Mouse (Mus musculus): ENCODE measurements at regions not wholly inside any gene's neighbourhood (a gene's known extent, or its start where the extent isn't known, plus 50 kb on each side); places are given as distances from the start of the nearest gene placed in this dataset.

GRCm38 (mm10) chr5:46232780-46233179 lies 375.4 kb upstream of the Lcorl start:
- no peak for TF ChIP-seq E2F4 (IDR thresholded peaks at IDR 0.05; ENCODE audit: insufficient read depth)
- TF ChIP-seq USF1 (IDR thresholded peaks at IDR 0.05; ENCODE audit: low read depth): no peak
- no peaks in the 10 kb centered on the region for H3K36me3 ChIP-seq (ENCODE audit: control insufficient read depth, insufficient read depth)
- H3K27me3 ChIP-seq (ENCODE audit: control insufficient read depth, insufficient read depth, insufficient read length): no peaks in the 10 kb centered on the region
- H3K4me3 ChIP-seq: no peak overlapping the region
- no peak overlapping the region for H3K4me2 ChIP-seq (ENCODE audit: low read depth)
- no peaks in the 10 kb centered on the region for H3K79me2 ChIP-seq (ENCODE audit: control insufficient read depth, insufficient read depth)
- H3ac ChIP-seq (ENCODE audit: control insufficient read depth, insufficient read length): no peak overlapping the region

- H3K36me3 ChIP-seq (ENCODE audit: control insufficient read depth, insufficient read depth): no peaks in the 10 kb centered on the region
- no peaks in the 10 kb centered on the region for H3K79me2 ChIP-seq (ENCODE audit: control insufficient read depth, insufficient read depth)
- no peaks in the 10 kb centered on the region for H3K27me3 ChIP-seq (ENCODE audit: control insufficient read depth, insufficient read depth, insufficient read length)
- H3K4me3 ChIP-seq: no peak overlapping the region
- TF ChIP-seq SRF (IDR thresholded peaks at IDR 0.05; ENCODE audit: control insufficient read depth, insufficient read length, low read depth) (no peak), MYOD1 (IDR thresholded peaks at IDR 0.05; ENCODE audit: control insufficient read depth in 1 of 3, insufficient read length in 2 of 3, low read depth in 2 of 3) (no peak), POLR2AphosphoS2 (IDR thresholded peaks at IDR 0.05; ENCODE audit: insufficient read length, low read depth) (no peak), CEBPB (IDR thresholded peaks at IDR 0.05; ENCODE audit: insufficient read depth, poor library complexity, severe bottlenecking) (no peak), TCF12 (IDR thresholded peaks at IDR 0.05; ENCODE audit: insufficient read depth, poor library complexity, severe bottlenecking) (no peak), MAX (IDR thresholded peaks at IDR 0.05; ENCODE audit: low read depth) (no peak), E2F4 (IDR thresholded peaks at IDR 0.05; ENCODE audit: insufficient read depth) (no peak), TCF3 (IDR thresholded peaks at IDR 0.05; ENCODE audit: insufficient read length, low read depth) (no peak), MYOG (IDR thresholded peaks at IDR 0.05; ENCODE audit: control insufficient read depth in 1 of 3, insufficient read depth in 1 of 3, insufficient read length in 2 of 3, low read depth in 2 of 3) (no peak)
- H3ac ChIP-seq (ENCODE audit: control insufficient read depth, insufficient read length): no peak overlapping the region
- H3K4me2 ChIP-seq (ENCODE audit: low read depth): no peak overlapping the region
Measured at GRCm38 (mm10) chr5:46228667-46229066, 371.3 kb upstream of the Lcorl start.

DNA sequence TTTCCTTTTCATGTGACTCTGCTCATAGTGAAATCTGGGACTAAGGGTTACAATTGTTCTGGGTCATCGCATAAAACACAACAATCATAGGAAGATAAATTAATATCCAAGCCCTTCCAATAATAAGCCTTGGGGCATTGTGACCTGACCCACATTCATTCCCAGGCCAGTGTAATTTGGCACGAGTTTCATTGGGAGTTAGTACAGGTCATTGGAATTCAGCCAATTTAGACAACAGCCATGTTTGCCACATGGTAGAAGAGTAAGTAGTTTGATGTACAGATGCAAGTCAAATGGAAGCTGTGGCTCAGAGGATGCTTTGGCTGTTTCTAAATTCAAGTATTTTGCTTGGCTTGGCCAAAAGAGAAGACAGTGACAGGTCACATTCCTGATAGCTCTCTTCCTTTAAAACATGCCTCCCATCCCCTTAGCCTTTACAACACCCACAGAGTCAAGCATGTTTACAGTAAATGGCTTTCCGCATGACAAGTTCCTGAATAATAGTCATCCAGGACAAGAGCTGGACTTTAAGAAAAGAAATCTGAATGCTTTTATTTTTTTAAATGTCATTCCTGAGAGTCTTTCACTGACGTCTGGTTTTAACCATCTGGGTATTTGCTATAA lies 355.5 kb upstream of the Lcorl start:
- Histone ChIP-seq H3K79me2 (ENCODE audit: control insufficient read depth, insufficient read depth) (no peaks in the 10 kb centered on the region), H3ac (ENCODE audit: control insufficient read depth, insufficient read length) (no peak overlapping the region), H3K4me2 (ENCODE audit: low read depth) (no peak overlapping the region), H3K36me3 (ENCODE audit: control insufficient read depth, insufficient read depth) (no peaks in the 10 kb centered on the region), H3K27me3 (ENCODE audit: control insufficient read depth, insufficient read depth, insufficient read length) (no peaks in the 10 kb centered on the region), H3K4me3 (no peak overlapping the region)
- TF ChIP-seq MAX (IDR thresholded peaks at IDR 0.05; ENCODE audit: low read depth) (no peak), REST (IDR thresholded peaks at IDR 0.05; ENCODE audit: insufficient read depth, insufficient read length) (no peak), TCF12 (IDR thresholded peaks at IDR 0.05; ENCODE audit: insufficient read depth, poor library complexity, severe bottlenecking) (no peak), POLR2A (IDR thresholded peaks at IDR 0.05; ENCODE audit: insufficient read length, low read depth) (no peak), MYOD1 (IDR thresholded peaks at IDR 0.05; ENCODE audit: control insufficient read depth in 1 of 3, insufficient read length in 2 of 3, low read depth in 2 of 3) (no peak), POLR2AphosphoS2 (IDR thresholded peaks at IDR 0.05; ENCODE audit: insufficient read length, low read depth) (no peak), USF1 (IDR thresholded peaks at IDR 0.05; ENCODE audit: low read depth) (no peak), TCF3 (IDR thresholded peaks at IDR 0.05; ENCODE audit: insufficient read length, low read depth) (no peak), SRF (IDR thresholded peaks at IDR 0.05; ENCODE audit: control insufficient read depth, insufficient read length, low read depth) (no peak), E2F4 (IDR thresholded peaks at IDR 0.05; ENCODE audit: insufficient read depth) (no peak)

GRCm38 (mm10) chr5:46209076-46209475 lies 351.7 kb upstream of the Lcorl start:
- no peak overlapping the region for H3K4me3 ChIP-seq
- no peak for TF ChIP-seq CEBPB (IDR thresholded peaks at IDR 0.05; ENCODE audit: insufficient read depth, poor library complexity, severe bottlenecking)
- no peak for TF ChIP-seq E2F4 (IDR thresholded peaks at IDR 0.05; ENCODE audit: insufficient read depth)
- no peak for TF ChIP-seq SRF (IDR thresholded peaks at IDR 0.05; ENCODE audit: control insufficient read depth, insufficient read length, low read depth)
- no peak for TF ChIP-seq TCF3 (IDR thresholded peaks at IDR 0.05; ENCODE audit: insufficient read length, low read depth)
- TF ChIP-seq POLR2A (IDR thresholded peaks at IDR 0.05; ENCODE audit: insufficient read length, low read depth): no peak
- no peak for TF ChIP-seq MYOG (IDR thresholded peaks at IDR 0.05; ENCODE audit: control insufficient read depth in 1 of 3, insufficient read depth in 1 of 3, insufficient read length in 2 of 3, low read depth in 2 of 3)
- no peak for TF ChIP-seq MAX (IDR thresholded peaks at IDR 0.05; ENCODE audit: low read depth)
- no peak for TF ChIP-seq TCF12 (IDR thresholded peaks at IDR 0.05; ENCODE audit: insufficient read depth, poor library complexity, severe bottlenecking)
- TF ChIP-seq POLR2AphosphoS2 (IDR thresholded peaks at IDR 0.05; ENCODE audit: insufficient read length, low read depth): no peak
- TF ChIP-seq REST (IDR thresholded peaks at IDR 0.05; ENCODE audit: insufficient read depth, insufficient read length): no peak
- no peak for TF ChIP-seq MYOD1 (IDR thresholded peaks at IDR 0.05; ENCODE audit: control insufficient read depth in 1 of 3, insufficient read length in 2 of 3, low read depth in 2 of 3)
- no peak overlapping the region for H3ac ChIP-seq (ENCODE audit: control insufficient read depth, insufficient read length)
- no peaks in the 10 kb centered on the region for H3K27me3 ChIP-seq (ENCODE audit: control insufficient read depth, insufficient read depth, insufficient read length)
- no peak overlapping the region for H3K4me2 ChIP-seq (ENCODE audit: low read depth)
- no peaks in the 10 kb centered on the region for H3K36me3 ChIP-seq (ENCODE audit: control insufficient read depth, insufficient read depth)
- H3K79me2 ChIP-seq (ENCODE audit: control insufficient read depth, insufficient read depth): no peaks in the 10 kb centered on the region

- no peaks in the 10 kb centered on the region for H3K79me2 ChIP-seq (ENCODE audit: control insufficient read depth, insufficient read depth)
- H3ac ChIP-seq (ENCODE audit: control insufficient read depth, insufficient read length): no peak overlapping the region
- H3K27me3 ChIP-seq (ENCODE audit: control insufficient read depth, insufficient read depth, insufficient read length): no peaks in the 10 kb centered on the region
- H3K4me3 ChIP-seq: no peak overlapping the region
- no peaks in the 10 kb centered on the region for H3K36me3 ChIP-seq (ENCODE audit: control insufficient read depth, insufficient read depth)
- no peak overlapping the region for H3K4me2 ChIP-seq (ENCODE audit: low read depth)
- TF ChIP-seq E2F4 (IDR thresholded peaks at IDR 0.05; ENCODE audit: insufficient read depth): no peak
- no peak for TF ChIP-seq SRF (IDR thresholded peaks at IDR 0.05; ENCODE audit: control insufficient read depth, insufficient read length, low read depth)
- no peak for TF ChIP-seq TCF3 (IDR thresholded peaks at IDR 0.05; ENCODE audit: insufficient read length, low read depth)
- no peak for TF ChIP-seq REST (IDR thresholded peaks at IDR 0.05; ENCODE audit: insufficient read depth, insufficient read length)
- TF ChIP-seq MYOG (IDR thresholded peaks at IDR 0.05; ENCODE audit: control insufficient read depth in 1 of 3, insufficient read depth in 1 of 3, insufficient read length in 2 of 3, low read depth in 2 of 3): no peak
- TF ChIP-seq MYOD1 (IDR thresholded peaks at IDR 0.05; ENCODE audit: control insufficient read depth in 1 of 3, insufficient read length in 2 of 3, low read depth in 2 of 3): no peak
- TF ChIP-seq MAX (IDR thresholded peaks at IDR 0.05; ENCODE audit: low read depth): no peak
- TF ChIP-seq TCF12 (IDR thresholded peaks at IDR 0.05; ENCODE audit: insufficient read depth, poor library complexity, severe bottlenecking): no peak
- TF ChIP-seq USF1 (IDR thresholded peaks at IDR 0.05; ENCODE audit: low read depth): no peak
- TF ChIP-seq CEBPB (IDR thresholded peaks at IDR 0.05; ENCODE audit: insufficient read depth, poor library complexity, severe bottlenecking): no peak
- no peak for TF ChIP-seq POLR2A (IDR thresholded peaks at IDR 0.05; ENCODE audit: insufficient read length, low read depth)
- TF ChIP-seq POLR2AphosphoS2 (IDR thresholded peaks at IDR 0.05; ENCODE audit: insufficient read length, low read depth): no peak
Measured at GRCm38 (mm10) chr5:46203744-46204143, 346.3 kb upstream of the Lcorl start.

All from myocyte (in vitro differentiated cells).